1 mouse cellular context compared by ENCODE assay signal in the genomic region with DNA sequence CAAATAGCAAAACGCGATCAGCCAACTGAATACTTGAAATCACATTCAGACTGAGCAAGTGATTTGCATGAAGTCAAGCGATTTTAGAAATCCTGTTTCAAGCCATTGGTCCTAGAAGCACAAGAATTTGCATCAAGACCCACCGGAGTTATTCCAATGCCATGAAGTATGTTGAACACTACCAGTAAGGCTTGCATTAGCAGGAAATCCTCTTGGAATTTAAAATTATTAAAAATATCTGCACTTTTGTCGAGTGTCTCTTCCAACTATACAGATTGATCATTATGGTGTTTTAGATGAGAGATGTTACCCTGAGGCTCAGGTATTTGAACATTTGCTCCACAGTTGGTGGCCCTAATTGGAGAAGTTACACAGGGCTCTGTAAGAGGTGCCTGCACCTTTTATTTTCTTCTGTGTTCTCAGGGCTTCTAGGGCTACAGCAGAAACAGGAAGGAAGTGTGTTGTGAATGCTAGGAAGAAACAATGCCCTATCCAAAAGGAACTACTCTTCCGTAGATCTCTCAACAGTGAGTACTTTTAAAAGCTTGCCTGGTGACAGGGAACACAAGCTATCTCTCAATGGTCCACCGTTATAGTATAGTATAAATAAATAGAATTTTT.
TF ChIP-seq lines count a peak whose summit lies in the region.

No protein-coding gene starts in this region.

TF ChIP-seq in CH12.LX, 34 proteins besides CTCF, POLR2A, EP300 and RAD21:
- TF ChIP-seq NELFE (IDR thresholded peaks at IDR 0.05; ENCODE audit: low read depth, low read length), result no peak
- no peak for TF ChIP-seq HCFC1 (IDR thresholded peaks at IDR 0.05; ENCODE audit: low read depth, low read length)
- TF ChIP-seq MYC (IDR thresholded peaks at IDR 0.05; ENCODE audit: low read depth, low read length), result no peak
- TF ChIP-seq ETS1 (conservative IDR thresholded peaks at IDR 0.05; ENCODE audit: low read depth, low read length), result no peak
- TF ChIP-seq SMC3 (IDR thresholded peaks at IDR 0.05; ENCODE audit: low read depth, low read length), result no peak
- no peak for TF ChIP-seq BHLHE40 (IDR thresholded peaks at IDR 0.05; ENCODE audit: low read depth, low read length)
- TF ChIP-seq PAX5 (IDR thresholded peaks at IDR 0.05; ENCODE audit: low read length), result no peak
- no peak for TF ChIP-seq ELF1 (IDR thresholded peaks at IDR 0.05; ENCODE audit: low read depth, low read length)
- no peak for TF ChIP-seq E2F4 (IDR thresholded peaks at IDR 0.05; ENCODE audit: insufficient replicate concordance, low read depth, low read length)
- no peak for TF ChIP-seq TCF12 (IDR thresholded peaks at IDR 0.05; ENCODE audit: low read depth, low read length)
- TF ChIP-seq NRF1 (IDR thresholded peaks at IDR 0.05; ENCODE audit: low read depth, low read length), result no peak
- TF ChIP-seq MAFK (IDR thresholded peaks at IDR 0.05; ENCODE audit: insufficient replicate concordance, low read length), result no peak
- no peak for TF ChIP-seq CHD2 (IDR thresholded peaks at IDR 0.05; ENCODE audit: low read length)
